Mouse (Mus musculus): ENCODE results near the gene Olfr690. TPM values are rescaled to one million over a fixed set of nuclear protein-coding genes. Genes with fewer than 3 reads are reported as not detected.
A peak's percentile ranks its signal among the peaks of the same experiment; 100 is the strongest.
"Not testable (repeated sequence)": the region's sequence is repeated elsewhere in the genome, so short reads cannot be mapped to it uniquely, and the experiment has no call there.

Gene Olfr690
- 0.26 and 0.40 TPM in 2 replicates for polyA plus RNA-seq (2012; rRNA removed)

GRCm38 (mm10) chr7:105334004-105334403 lies at the start of gene Olfr690:
Gene Olfr690 (minus strand): TSS chr7:105334104.
- DNase-seq (ENCODE audit: low read depth), result no peak
- TF ChIP-seq CTCF (IDR thresholded peaks at IDR 0.05; ENCODE audit: borderline replicate concordance, extremely low read depth, insufficient read depth, insufficient read length), result no peak

GRCm38 (mm10) chr7:105380329-105380728 lies 46.4 kb upstream of the Olfr690 start:
- TF ChIP-seq CTCF (IDR thresholded peaks at IDR 0.05; ENCODE audit: borderline replicate concordance, extremely low read depth, insufficient read depth, insufficient read length), result no peak
- no peak for TF ChIP-seq POLR2A (IDR thresholded peaks at IDR 0.05; ENCODE audit: borderline replicate concordance, extremely low read depth, insufficient read depth, insufficient read length, poor library complexity, severe bottlenecking)
- no peak for DNase-seq (ENCODE audit: low read depth)

- TF ChIP-seq CTCF (IDR thresholded peaks at IDR 0.05; ENCODE audit: borderline replicate concordance, extremely low read depth, insufficient read depth, insufficient read length) (no peak), POLR2A (IDR thresholded peaks at IDR 0.05; ENCODE audit: borderline replicate concordance, extremely low read depth, insufficient read depth, insufficient read length, poor library complexity, severe bottlenecking) (no peak)
- DNase-seq (ENCODE audit: low read depth), result no peak
Observed at GRCm38 (mm10) chr7:105374866-105375265, 41.0 kb upstream of the Olfr690 start, which contains the start of gene Gm5901. Gene Gm5901 (plus strand): TSS chr7:105375038.

- DNase-seq (ENCODE audit: low read depth), result no peak
- TF ChIP-seq POLR2A (IDR thresholded peaks at IDR 0.05; ENCODE audit: borderline replicate concordance, extremely low read depth, insufficient read depth, insufficient read length, poor library complexity, severe bottlenecking) (no peak), CTCF (IDR thresholded peaks at IDR 0.05; ENCODE audit: borderline replicate concordance, extremely low read depth, insufficient read depth, insufficient read length) (no peak)
Observed at GRCm38 (mm10) chr7:105373976-105374375, 40.1 kb upstream of the Olfr690 start.

GRCm38 (mm10) chr7:105373509-105373908 lies 39.6 kb upstream of the Olfr690 start:
- TF ChIP-seq POLR2A (IDR thresholded peaks at IDR 0.05; ENCODE audit: borderline replicate concordance, extremely low read depth, insufficient read depth, insufficient read length, poor library complexity, severe bottlenecking) (no peak), CTCF (IDR thresholded peaks at IDR 0.05; ENCODE audit: borderline replicate concordance, extremely low read depth, insufficient read depth, insufficient read length) (no peak)
- peak; percentile 1 for DNase-seq (ENCODE audit: low read depth)

- no peak for TF ChIP-seq CTCF (IDR thresholded peaks at IDR 0.05; ENCODE audit: borderline replicate concordance, extremely low read depth, insufficient read depth, insufficient read length)
- no peak for TF ChIP-seq POLR2A (IDR thresholded peaks at IDR 0.05; ENCODE audit: borderline replicate concordance, extremely low read depth, insufficient read depth, insufficient read length, poor library complexity, severe bottlenecking)
- no peak for DNase-seq (ENCODE audit: low read depth)
Observed at GRCm38 (mm10) chr7:105372912-105373311, 39.0 kb upstream of the Olfr690 start.

- TF ChIP-seq CTCF (IDR thresholded peaks at IDR 0.05; ENCODE audit: borderline replicate concordance, extremely low read depth, insufficient read depth, insufficient read length) (no peak), POLR2A (IDR thresholded peaks at IDR 0.05; ENCODE audit: borderline replicate concordance, extremely low read depth, insufficient read depth, insufficient read length, poor library complexity, severe bottlenecking) (no peak)
- no peak for DNase-seq (ENCODE audit: low read depth)
Observed at GRCm38 (mm10) chr7:105368521-105368920, 34.6 kb upstream of the Olfr690 start.

GRCm38 (mm10) chr7:105367930-105368329 lies 34.0 kb upstream of the Olfr690 start, which contains the start of gene Olfr692:
Gene Olfr692 (plus strand): TSS chr7:105368230.
- TF ChIP-seq CTCF (IDR thresholded peaks at IDR 0.05; ENCODE audit: borderline replicate concordance, extremely low read depth, insufficient read depth, insufficient read length) (no peak), POLR2A (IDR thresholded peaks at IDR 0.05; ENCODE audit: borderline replicate concordance, extremely low read depth, insufficient read depth, insufficient read length, poor library complexity, severe bottlenecking) (no peak)
- no peak for DNase-seq (ENCODE audit: low read depth)

- TF ChIP-seq POLR2A (IDR thresholded peaks at IDR 0.05; ENCODE audit: borderline replicate concordance, extremely low read depth, insufficient read depth, insufficient read length, poor library complexity, severe bottlenecking) (no peak), CTCF (IDR thresholded peaks at IDR 0.05; ENCODE audit: borderline replicate concordance, extremely low read depth, insufficient read depth, insufficient read length) (no peak)
Observed at GRCm38 (mm10) chr7:105367268-105367667, 33.4 kb upstream of the Olfr690 start.

GRCm38 (mm10) chr7:105361713-105362112 lies 27.8 kb upstream of the Olfr690 start:
- DNase-seq (ENCODE audit: low read depth), result no peak
- TF ChIP-seq POLR2A (IDR thresholded peaks at IDR 0.05; ENCODE audit: borderline replicate concordance, extremely low read depth, insufficient read depth, insufficient read length, poor library complexity, severe bottlenecking), result no peak
- no peak for TF ChIP-seq CTCF (IDR thresholded peaks at IDR 0.05; ENCODE audit: borderline replicate concordance, extremely low read depth, insufficient read depth, insufficient read length)

More at GRCm38 (mm10) chr7:105367268-105367667, 33.4 kb upstream of the Olfr690 start:
- no peak for DNase-seq (ENCODE audit: low read depth)

- not testable (repeated sequence) for DNase-seq (ENCODE audit: low read depth)
Observed at GRCm38 (mm10) chr7:105356487-105356886, 22.6 kb upstream of the Olfr690 start.

GRCm38 (mm10) chr7:105356064-105356463 lies 22.2 kb upstream of the Olfr690 start:
- not testable (repeated sequence) for DNase-seq (ENCODE audit: low read depth)

GRCm38 (mm10) chr7:105342752-105343151 lies 8.8 kb upstream of the Olfr690 start:
- DNase-seq (ENCODE audit: low read depth), result peak; percentile 4
- TF ChIP-seq POLR2A (IDR thresholded peaks at IDR 0.05; ENCODE audit: borderline replicate concordance, extremely low read depth, insufficient read depth, insufficient read length, poor library complexity, severe bottlenecking) (no peak), CTCF (IDR thresholded peaks at IDR 0.05; ENCODE audit: borderline replicate concordance, extremely low read depth, insufficient read depth, insufficient read length) (no peak)
